Mouse (Mus musculus): ENCODE data around the gene Tyw1. TPM values are rescaled to one million over a fixed set of nuclear protein-coding genes. Genes with fewer than 3 reads are reported as not detected.
A peak's percentile ranks its signal among the peaks of the same experiment; 100 is the strongest.

Tyw1 gene
- polyA plus RNA-seq, 1 experiment from 2014 or later = 21.0 TPM

DNA sequence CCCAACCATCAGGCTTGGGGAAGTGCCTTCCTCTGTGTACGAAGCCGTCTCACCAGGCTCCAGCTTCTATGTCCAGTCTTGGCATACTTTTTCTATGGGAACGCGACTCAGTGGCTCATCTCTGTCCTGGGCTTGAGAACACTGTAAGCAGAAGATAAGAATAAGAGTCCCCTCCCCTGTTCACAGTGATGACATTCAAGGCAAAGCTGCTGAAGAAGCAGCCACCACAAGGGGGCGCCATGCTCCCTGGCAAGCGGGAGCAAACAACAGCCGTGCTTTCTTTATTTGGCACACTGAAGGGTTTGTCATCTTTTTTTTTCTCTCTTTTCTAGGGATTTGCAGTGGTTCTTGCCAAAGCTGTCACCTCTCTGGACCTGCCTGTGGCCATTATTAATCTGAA, 11.2 kb downstream of the Tyw1 start:
- Histone ChIP-seq H3K27me3 (replicated peaks) (no peaks in the 10 kb centered on the region), H3K27ac (replicated peaks) (no peak overlapping the region), H3K4me1 (no peaks in the 10 kb centered on the region), H3K4me2 (no peak overlapping the region), H3K9ac (replicated peaks) (no peak overlapping the region), H3K36me3 (peaks cover 48% of the 10 kb centered on the region), H3K9me3 (replicated peaks) (no peaks in the 10 kb centered on the region), H3K4me3 (replicated peaks) (no peak overlapping the region)
- WGBS = 89% methylated on average over 7 of the region's 7 CpGs
- ATAC-seq (ENCODE audit: low FRiP score) = no peak

DNA sequence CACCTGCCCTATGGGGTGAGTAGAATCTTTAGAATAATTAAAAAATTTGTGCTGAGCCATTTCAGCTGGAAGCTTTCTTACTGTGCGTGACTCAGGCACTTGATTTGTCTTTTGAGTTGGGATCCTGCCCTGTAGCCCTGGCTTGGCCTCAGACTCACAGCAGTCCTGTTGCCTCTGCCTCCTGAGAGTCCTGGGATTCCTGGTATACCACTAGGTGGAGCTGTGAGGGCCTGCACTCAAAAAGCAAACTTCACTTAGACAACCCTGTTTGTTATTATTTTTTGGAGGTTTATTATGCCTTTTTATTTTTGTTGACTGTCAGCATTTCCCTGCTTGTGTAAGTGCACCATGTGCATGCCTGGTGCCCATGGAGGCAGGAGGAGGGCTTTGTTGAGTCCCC, 11.9 kb downstream of the Tyw1 start:
- no peak overlapping the region for H3K4me2 ChIP-seq
- H3K4me3 ChIP-seq (replicated peaks) = no peak overlapping the region
- H3K27ac ChIP-seq (replicated peaks) = no peak overlapping the region
- H3K9me3 ChIP-seq (replicated peaks) = no peaks in the 10 kb centered on the region
- H3K4me1 ChIP-seq = no peaks in the 10 kb centered on the region
- 85% methylated on average over 1 of the region's 1 CpGs for WGBS
- no peak overlapping the region for H3K9ac ChIP-seq (replicated peaks)
- H3K36me3 ChIP-seq = peaks cover 52% of the 10 kb centered on the region
- ATAC-seq (ENCODE audit: low FRiP score) = no peak
- H3K27me3 ChIP-seq (replicated peaks) = no peaks in the 10 kb centered on the region

DNA sequence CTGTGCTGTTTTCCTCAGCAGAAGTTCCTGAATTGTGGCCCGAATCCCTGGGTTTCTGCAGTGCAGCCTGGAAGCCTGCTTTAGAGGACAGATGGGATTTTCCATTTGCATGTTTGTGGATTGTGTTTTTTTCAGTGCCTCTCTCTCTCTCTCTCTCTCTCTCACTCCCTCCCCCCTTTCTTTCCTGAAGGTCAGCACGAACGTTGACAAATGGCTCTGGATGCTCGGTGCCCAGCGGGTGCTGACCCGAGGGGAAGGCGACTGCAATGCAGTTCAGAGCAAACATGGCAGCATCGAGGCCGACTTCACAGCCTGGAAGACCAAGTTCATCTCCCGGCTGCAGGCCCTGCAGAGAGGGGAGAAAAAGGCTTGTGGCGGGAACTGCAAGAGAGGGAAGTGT, 13.6 kb downstream of the Tyw1 start:
- H3K27ac ChIP-seq (replicated peaks) = no peak overlapping the region
- 85% methylated on average over 11 of the region's 11 CpGs for WGBS
- no peak overlapping the region for H3K9ac ChIP-seq (replicated peaks)
- no peaks in the 10 kb centered on the region for H3K9me3 ChIP-seq (replicated peaks)
- no peak for ATAC-seq (ENCODE audit: low FRiP score)
- no peak overlapping the region for H3K4me2 ChIP-seq
- no peaks in the 10 kb centered on the region for H3K27me3 ChIP-seq (replicated peaks)
- no peaks in the 10 kb centered on the region for H3K4me1 ChIP-seq
- no peak overlapping the region for H3K4me3 ChIP-seq (replicated peaks)
- H3K36me3 ChIP-seq = peaks cover 47% of the 10 kb centered on the region

DNA sequence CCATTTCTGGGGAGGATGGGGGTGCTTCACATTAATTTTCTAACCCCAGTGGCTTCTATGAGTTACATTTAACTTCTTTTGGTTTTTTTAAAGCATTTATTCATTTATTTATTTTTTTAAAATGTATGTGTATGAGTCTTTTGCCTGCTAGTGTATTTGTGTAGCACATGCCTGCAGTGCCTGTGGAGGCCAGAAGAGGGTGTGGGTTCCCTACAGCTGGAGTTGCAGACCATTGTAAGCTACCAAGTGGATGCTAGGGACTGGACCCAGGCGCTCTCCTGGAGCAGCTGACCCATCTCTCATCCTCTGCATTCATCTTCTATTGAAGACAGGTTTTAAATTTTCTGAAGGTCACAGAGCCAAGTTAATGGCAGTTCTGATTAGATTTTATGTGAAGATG, 16.9 kb downstream of the Tyw1 start:
- no peak for ATAC-seq (ENCODE audit: low FRiP score)
- Histone ChIP-seq H3K4me3 (replicated peaks) (no peak overlapping the region), H3K36me3 (peaks cover 46% of the 10 kb centered on the region), H3K4me1 (no peaks in the 10 kb centered on the region), H3K4me2 (no peak overlapping the region), H3K9ac (replicated peaks) (no peak overlapping the region), H3K27me3 (replicated peaks) (no peaks in the 10 kb centered on the region), H3K9me3 (replicated peaks) (no peaks in the 10 kb centered on the region), H3K27ac (replicated peaks) (no peak overlapping the region)
- 89% methylated on average over 1 of the region's 1 CpGs for WGBS

DNA sequence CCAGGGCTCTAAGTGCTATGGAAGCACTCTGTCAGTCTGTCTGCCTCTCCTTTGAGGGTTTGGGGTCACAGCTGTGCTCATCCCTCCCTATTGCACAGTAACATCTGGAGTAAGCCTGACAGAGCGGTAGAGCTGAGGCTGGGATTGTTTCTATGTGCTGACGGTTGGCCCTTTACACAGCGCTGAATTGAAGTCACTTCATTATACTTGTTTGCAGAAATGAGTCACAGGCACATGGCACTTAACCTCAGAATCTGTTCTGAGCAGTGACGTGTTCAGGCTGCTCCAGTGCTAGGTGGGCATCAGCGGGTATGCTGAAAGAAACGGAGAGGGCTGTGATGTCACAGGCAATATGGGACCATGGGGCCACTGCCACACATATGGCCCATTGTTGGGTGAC, 17.6 kb downstream of the Tyw1 start:
- Histone ChIP-seq H3K9me3 (replicated peaks) (no peaks in the 10 kb centered on the region), H3K27ac (replicated peaks) (no peak overlapping the region), H3K4me1 (no peaks in the 10 kb centered on the region), H3K4me3 (replicated peaks) (no peak overlapping the region), H3K9ac (replicated peaks) (no peak overlapping the region), H3K4me2 (no peak overlapping the region), H3K27me3 (replicated peaks) (no peaks in the 10 kb centered on the region), H3K36me3 (peaks cover 41% of the 10 kb centered on the region)
- 91% methylated on average over 6 of the region's 6 CpGs for WGBS
- ATAC-seq (ENCODE audit: low FRiP score) = no peak

DNA sequence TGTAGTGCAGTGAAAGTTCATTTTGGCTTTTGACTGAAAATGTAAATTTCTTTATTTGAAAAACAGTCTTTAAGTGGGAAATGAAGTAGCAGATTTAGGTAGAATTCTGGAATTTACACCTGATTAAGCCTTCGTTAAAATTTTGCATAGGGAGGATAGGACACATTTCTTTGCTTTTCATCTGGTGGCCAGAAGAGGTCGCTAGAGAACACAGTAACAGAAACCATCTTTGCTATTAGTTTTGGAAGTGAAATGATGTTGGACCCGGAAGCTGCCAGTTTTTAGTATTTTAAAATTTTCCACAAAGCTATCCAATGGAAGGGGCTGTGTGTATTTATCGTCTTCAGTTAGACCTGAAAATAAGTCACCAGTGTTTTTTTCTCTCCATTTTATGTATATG, 20.1 kb downstream of the Tyw1 start:
- no peak overlapping the region for H3K4me3 ChIP-seq (replicated peaks)
- H3K9ac ChIP-seq (replicated peaks) = no peak overlapping the region
- no peak overlapping the region for H3K4me2 ChIP-seq
- no peak for ATAC-seq (ENCODE audit: low FRiP score)
- H3K27ac ChIP-seq (replicated peaks) = no peak overlapping the region
- H3K27me3 ChIP-seq (replicated peaks) = no peaks in the 10 kb centered on the region
- peaks cover 47% of the 10 kb centered on the region for H3K36me3 ChIP-seq
- no peaks in the 10 kb centered on the region for H3K4me1 ChIP-seq
- no peaks in the 10 kb centered on the region for H3K9me3 ChIP-seq (replicated peaks)
- WGBS = 54% methylated on average over 4 of the region's 4 CpGs

DNA sequence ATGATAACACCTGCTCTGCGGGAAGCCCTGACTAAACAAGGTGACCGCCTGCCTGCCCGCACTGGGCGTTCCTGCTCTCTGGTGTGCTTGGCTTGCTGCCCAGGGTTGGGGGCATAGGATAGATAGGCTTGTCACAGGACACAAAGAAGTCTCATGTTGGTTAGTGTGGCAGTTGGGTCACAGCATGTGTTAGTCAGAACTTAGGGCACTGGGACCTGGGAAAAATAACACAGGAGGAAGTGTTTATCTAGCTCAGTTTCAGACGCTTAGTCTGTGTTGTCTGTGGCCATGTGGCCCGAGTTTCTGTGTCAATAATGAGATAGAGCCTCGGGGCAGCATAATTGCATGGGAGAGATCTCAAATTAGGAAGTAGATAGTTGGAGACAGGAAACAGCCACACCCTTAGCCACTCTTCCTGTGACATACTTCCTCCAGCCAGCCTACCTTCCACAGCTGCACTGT, 22.6 kb downstream of the Tyw1 start:
- Histone ChIP-seq H3K4me3 (replicated peaks) (no peak overlapping the region), H3K4me1 (no peaks in the 10 kb centered on the region), H3K9me3 (replicated peaks) (no peaks in the 10 kb centered on the region), H3K27me3 (replicated peaks) (no peaks in the 10 kb centered on the region), H3K9ac (replicated peaks) (no peak overlapping the region), H3K27ac (replicated peaks) (no peak overlapping the region), H3K4me2 (no peak overlapping the region), H3K36me3 (peaks cover 52% of the 10 kb centered on the region)
- WGBS = 81% methylated on average over 7 of the region's 7 CpGs
- ATAC-seq (ENCODE audit: low FRiP score) = no peak

DNA sequence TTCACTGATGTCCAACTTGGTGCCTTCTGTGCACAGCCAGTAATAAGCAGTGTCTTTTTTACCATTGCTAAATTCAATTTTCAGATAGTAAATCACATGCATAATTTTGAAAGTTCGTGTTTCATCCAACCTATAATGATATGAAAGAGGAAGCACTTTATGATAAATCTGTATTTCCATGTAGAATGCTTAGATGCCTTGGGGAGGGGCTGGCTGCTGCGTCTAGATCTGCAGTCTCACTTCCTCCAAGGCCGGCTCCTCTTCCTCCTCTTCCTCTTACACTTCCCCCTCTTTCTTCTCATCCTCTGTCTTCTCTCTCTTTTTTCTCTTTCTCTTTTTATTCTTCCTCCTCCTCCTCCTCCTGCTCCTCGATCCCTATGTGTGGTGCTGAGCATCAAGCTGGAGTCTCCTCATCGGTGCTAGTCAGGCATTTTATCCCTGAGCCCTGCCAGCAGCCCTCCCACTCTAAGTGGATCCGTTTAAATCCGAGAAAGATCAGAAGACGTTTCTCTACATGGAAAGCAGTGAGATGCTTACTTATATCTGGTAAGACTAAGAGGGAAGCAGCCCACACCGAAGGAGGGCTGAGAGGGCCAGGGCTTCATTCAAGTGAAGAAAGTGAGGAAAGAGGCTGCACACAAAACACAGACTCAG, 27.8 kb downstream of the Tyw1 start:
- Histone ChIP-seq H3K36me3 (peaks cover 76% of the 10 kb centered on the region), H3K9me3 (replicated peaks) (no peaks in the 10 kb centered on the region), H3K4me1 (no peaks in the 10 kb centered on the region), H3K27ac (replicated peaks) (no peak overlapping the region), H3K4me3 (replicated peaks) (no peak overlapping the region), H3K27me3 (replicated peaks) (no peaks in the 10 kb centered on the region), H3K4me2 (no peak overlapping the region), H3K9ac (replicated peaks) (no peak overlapping the region)
- ATAC-seq (ENCODE audit: low FRiP score) = no peak
- 97% methylated on average over 9 of the region's 9 CpGs for WGBS

DNA sequence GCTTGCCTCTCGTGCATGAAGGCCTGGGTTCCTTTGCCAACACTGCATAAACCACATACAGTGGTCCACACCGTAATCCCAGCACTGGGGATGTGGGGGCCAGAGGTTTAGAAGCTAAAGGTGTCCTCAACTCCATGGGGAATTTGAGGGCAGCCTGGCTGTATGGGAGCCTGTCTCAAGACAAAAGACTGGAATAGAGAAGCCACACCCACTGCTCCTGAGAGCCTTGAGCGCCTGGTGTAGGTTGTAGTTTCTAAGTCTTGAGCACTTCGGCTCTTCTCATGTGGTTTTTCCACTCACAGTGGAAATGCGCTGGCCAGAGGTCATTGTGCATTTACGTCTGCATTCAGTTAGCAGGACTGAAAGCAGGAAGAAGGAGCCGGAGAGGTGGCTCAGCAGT, 32.7 kb downstream of the Tyw1 start:
- H3K9me3 ChIP-seq (replicated peaks) = no peaks in the 10 kb centered on the region
- H3K4me1 ChIP-seq = no peaks in the 10 kb centered on the region
- no peak for ATAC-seq (ENCODE audit: low FRiP score)
- H3K27ac ChIP-seq (replicated peaks) = no peak overlapping the region
- H3K36me3 ChIP-seq = peaks cover 54% of the 10 kb centered on the region
- H3K27me3 ChIP-seq (replicated peaks) = no peaks in the 10 kb centered on the region
- no peak overlapping the region for H3K4me3 ChIP-seq (replicated peaks)
- no peak overlapping the region for H3K4me2 ChIP-seq
- 95% methylated on average over 7 of the region's 7 CpGs for WGBS
- H3K9ac ChIP-seq (replicated peaks) = no peak overlapping the region

DNA sequence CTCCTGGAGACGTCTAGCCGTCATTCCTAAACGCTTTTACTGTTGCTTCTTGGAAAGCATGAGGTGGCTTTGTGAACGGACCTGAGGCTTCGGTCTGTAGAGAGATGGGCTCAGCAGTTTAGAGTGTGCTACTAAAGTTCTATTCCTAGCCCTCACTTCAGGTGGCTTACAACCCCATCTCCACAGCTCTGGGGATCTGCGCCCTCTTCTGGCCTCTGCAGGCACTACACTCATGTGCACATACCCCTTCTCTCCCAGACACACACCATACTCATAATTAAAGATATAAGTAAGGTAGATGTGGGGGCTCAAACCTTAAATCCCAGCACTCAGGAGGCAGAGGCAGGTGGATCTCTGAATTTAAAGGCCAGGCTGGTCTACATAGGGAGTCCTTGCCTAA, 34.8 kb downstream of the Tyw1 start:
- H3K4me1 ChIP-seq = no peaks in the 10 kb centered on the region
- H3K4me2 ChIP-seq = no peak overlapping the region
- H3K9ac ChIP-seq (replicated peaks) = no peak overlapping the region
- H3K27ac ChIP-seq (replicated peaks) = no peak overlapping the region
- no peak for ATAC-seq (ENCODE audit: low FRiP score)
- 98% methylated on average over 6 of the region's 6 CpGs for WGBS
- H3K36me3 ChIP-seq = peaks cover 35% of the 10 kb centered on the region
- H3K4me3 ChIP-seq (replicated peaks) = no peak overlapping the region
- H3K27me3 ChIP-seq (replicated peaks) = no peaks in the 10 kb centered on the region
- no peaks in the 10 kb centered on the region for H3K9me3 ChIP-seq (replicated peaks)

DNA sequence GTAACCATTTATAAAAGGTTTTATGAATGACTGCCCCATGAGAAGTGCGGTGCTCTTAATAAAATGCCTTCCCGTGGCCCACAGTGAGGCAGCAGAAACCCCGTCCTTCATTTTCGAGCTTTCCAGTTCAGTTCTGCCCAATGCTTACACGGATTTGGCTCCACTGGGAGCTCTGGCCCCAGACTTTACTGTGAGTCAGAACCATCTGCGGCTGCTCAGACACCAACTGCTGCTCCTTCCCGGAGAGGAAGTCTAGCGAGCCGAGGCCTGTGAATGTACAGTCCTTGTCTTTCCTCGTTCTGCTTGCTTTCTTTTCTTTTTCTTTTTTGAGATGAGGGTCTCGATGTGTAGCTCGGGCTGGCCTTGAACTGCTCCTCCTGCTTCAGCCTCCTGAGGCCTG, 35.4 kb downstream of the Tyw1 start:
- Histone ChIP-seq H3K4me3 (replicated peaks) (no peak overlapping the region), H3K27me3 (replicated peaks) (no peaks in the 10 kb centered on the region), H3K4me2 (no peak overlapping the region), H3K4me1 (no peaks in the 10 kb centered on the region), H3K9ac (replicated peaks) (no peak overlapping the region), H3K9me3 (replicated peaks) (no peaks in the 10 kb centered on the region), H3K27ac (replicated peaks) (no peak overlapping the region), H3K36me3 (peaks cover 32% of the 10 kb centered on the region)
- WGBS = 93% methylated on average over 12 of the region's 12 CpGs
- no peak for ATAC-seq (ENCODE audit: low FRiP score)

DNA sequence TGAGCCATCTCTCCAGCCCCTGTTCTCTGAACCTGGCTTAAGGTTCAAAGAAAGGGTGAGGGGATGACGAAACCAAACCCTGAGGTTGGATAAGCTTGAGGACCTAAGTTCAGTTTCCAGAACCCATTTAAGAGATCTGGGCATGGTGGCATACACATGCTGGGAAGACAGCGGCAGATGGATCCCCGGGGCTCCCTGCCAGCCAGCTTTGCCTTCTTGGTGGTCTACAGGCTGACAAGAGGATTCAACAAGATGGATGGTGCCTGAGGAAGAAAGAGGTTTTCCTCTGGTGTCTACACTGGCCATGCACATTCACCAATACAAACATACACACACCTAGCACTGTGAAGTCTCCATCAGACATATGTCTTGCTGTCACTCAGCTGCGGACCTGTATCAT, 37.6 kb downstream of the Tyw1 start:
- no peak for ATAC-seq (ENCODE audit: low FRiP score)
- H3K9ac ChIP-seq (replicated peaks) = 0 out of 2 replicates have a peak overlapping the region, but pooled peaks have one; percentile 10
- H3K9me3 ChIP-seq (replicated peaks) = no peaks in the 10 kb centered on the region
- no peak overlapping the region for H3K27ac ChIP-seq (replicated peaks)
- H3K4me3 ChIP-seq (replicated peaks) = no peak overlapping the region
- 87% methylated on average over 4 of the region's 4 CpGs for WGBS
- H3K4me1 ChIP-seq = no peaks in the 10 kb centered on the region
- no peaks in the 10 kb centered on the region for H3K27me3 ChIP-seq (replicated peaks)
- no peak overlapping the region for H3K4me2 ChIP-seq
- H3K36me3 ChIP-seq = peaks cover 34% of the 10 kb centered on the region

DNA sequence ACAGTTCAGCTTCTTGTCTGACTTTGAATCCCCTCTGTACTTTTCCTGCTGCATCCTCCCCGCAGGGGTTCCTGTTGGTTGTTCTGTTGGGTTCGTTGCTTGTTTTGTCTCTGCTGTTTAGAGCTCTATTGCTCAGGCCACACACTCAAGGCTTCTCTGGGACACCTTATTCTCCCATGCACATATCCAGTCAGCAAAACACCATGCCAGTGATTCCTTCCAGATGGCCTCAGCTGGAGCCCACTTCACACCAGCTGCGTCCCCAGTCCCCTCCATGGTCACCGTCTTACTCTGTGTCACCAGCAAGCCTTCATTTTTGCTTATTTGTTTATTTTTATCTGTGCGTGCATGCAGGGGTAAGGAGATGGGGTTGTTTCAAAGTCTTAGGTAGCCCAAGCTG, 38.5 kb downstream of the Tyw1 start:
- no peaks in the 10 kb centered on the region for H3K27me3 ChIP-seq (replicated peaks)
- no peak for ATAC-seq (ENCODE audit: low FRiP score)
- H3K4me3 ChIP-seq (replicated peaks) = no peak overlapping the region
- H3K9ac ChIP-seq (replicated peaks) = no peak overlapping the region
- H3K4me2 ChIP-seq = no peak overlapping the region
- WGBS = 76% methylated on average over 5 of the region's 5 CpGs
- no peaks in the 10 kb centered on the region for H3K9me3 ChIP-seq (replicated peaks)
- H3K4me1 ChIP-seq = no peaks in the 10 kb centered on the region
- H3K27ac ChIP-seq (replicated peaks) = no peak overlapping the region
- peaks cover 30% of the 10 kb centered on the region for H3K36me3 ChIP-seq

Data from neural tube, embryonic 15.5 days (tissue).